Mouse (Mus musculus) kidney, embryonic 14.5 days (tissue): ENCODE data around the gene Plekha4. TPM values are rescaled to one million over a fixed set of nuclear protein-coding genes. Genes with fewer than 3 reads are reported as not detected.
A peak's percentile ranks its signal among the peaks of the same experiment; 100 is the strongest.
"Not testable (repeated sequence)": the region's sequence is repeated elsewhere in the genome, so short reads cannot be mapped to it uniquely, and the experiment has no call there.

Experiments used
- ATAC-seq: fragments of 200-750 bp; cut with Nextera tagmentation; 2 replicates; pipeline ENCODE4 v1.8.0; 2017; ENCODE audit warnings: moderate number of reproducible peaks, mild to moderate bottlenecking, moderate TSS enrichment, moderate library complexity; ENCODE audit not compliant: low FRiP score, low TSS enrichment
- H3K27ac ChIP-seq: fragments of 300-500 bp; sonication (generic); 2 replicates; pipeline ENCODE4 v1.5.1; 2014; ENCODE audit warnings: low read depth, mild to moderate bottlenecking, low read length, moderate library complexity, mixed read lengths
- H3K27me3 ChIP-seq: fragments of 300-500 bp; sonication (generic); 2 replicates; pipeline ENCODE4 v1.6.1; 2014; ENCODE audit warnings: mild to moderate bottlenecking, low read length; ENCODE audit not compliant: control insufficient read depth, insufficient read depth
- H3K36me3 ChIP-seq: fragments of 300-500 bp; sonication (generic); 2 replicates; pipeline ENCODE4 v1.6.1; 2014; ENCODE audit warnings: low read length, mixed read lengths; ENCODE audit not compliant: control insufficient read depth, insufficient read depth
- H3K4me1 ChIP-seq: fragments of 300-500 bp; sonication (generic); 2 replicates; pipeline ENCODE4 v1.6.1; 2014; ENCODE audit warnings: low read length, mixed read lengths; ENCODE audit not compliant: control insufficient read depth, insufficient read depth
- H3K4me2 ChIP-seq: fragments of 300-500 bp; sonication (generic); replicated peaks from 2 replicates; pipeline ENCODE4 v1.6.1; 2014; ENCODE audit warnings: low read depth, mild to moderate bottlenecking, low read length
- H3K4me3 ChIP-seq: fragments of 300-500 bp; sonication (generic); 2 replicates; pipeline ENCODE4 v1.5.1; 2014; ENCODE audit warnings: mild to moderate bottlenecking, low read length
- H3K9ac ChIP-seq: fragments of 300-500 bp; sonication (generic); 2 replicates; pipeline ENCODE4 v1.6.1; 2014; ENCODE audit warnings: low read depth, mild to moderate bottlenecking, low read length, moderate library complexity
- H3K9me3 ChIP-seq: fragments of 300-500 bp; sonication (generic); 2 replicates; pipeline ENCODE4 v1.6.1; 2016; ENCODE audit warnings: low read length; ENCODE audit not compliant: control insufficient read depth
- WGBS: fragments of 180-500 bp; shearing (Covaris S2); extraction: QIAGEN DNeasy Blood & Tissue Kit; methylation state at CpG from one replicate; pipeline ENCODE4 v1.1.7; 2014; 5-methylcytosine and 5-hydroxymethylcytosine counted together
- polyA plus RNA-seq: library from polyadenylated mRNA; unstranded; fragments of >200 nt; fragmentation: Nextera tagmentation; extraction: Ambion mirVana; gene quantifications from 2 replicates; pipeline ENCODE4 v1.2.1, GENCODE M21; 2014

The Plekha4 gene
- 4.7 and 5.1 TPM in 2 replicates for polyA plus RNA-seq

DNA sequence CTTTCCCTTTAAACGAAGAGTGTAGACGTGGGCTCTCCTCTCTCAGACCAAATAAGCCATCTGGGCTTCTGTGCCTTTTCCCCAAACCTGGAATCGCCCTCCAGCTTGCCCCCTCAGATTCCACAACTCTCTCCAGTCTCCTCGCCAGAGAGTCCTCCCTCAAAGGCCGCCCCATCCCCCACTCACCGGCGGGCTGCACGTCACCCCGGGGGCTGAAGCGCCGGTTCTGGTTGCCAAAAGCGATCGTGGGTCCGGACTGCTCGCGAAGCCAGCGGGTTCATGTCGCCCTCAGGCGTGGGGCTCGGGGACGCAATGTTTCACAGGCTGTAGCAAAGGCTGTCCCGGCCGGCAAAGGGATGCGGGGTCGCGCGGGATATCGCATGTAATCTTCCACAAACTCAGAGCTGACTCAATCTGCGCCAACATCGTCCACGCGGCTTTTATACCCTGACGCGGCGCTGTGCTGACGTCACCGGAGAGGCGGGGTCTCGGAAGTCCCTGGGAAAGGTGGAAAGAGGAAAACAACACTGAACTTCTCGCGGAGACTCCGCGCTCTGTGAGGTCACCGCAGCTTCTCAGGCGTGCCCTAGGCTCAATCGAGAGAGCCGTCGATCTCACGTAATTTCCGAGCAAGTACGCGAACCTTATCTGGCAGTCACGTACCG, at the start of gene Plekha4, which contains the start of gene Ppp1r15a:
Gene Plekha4 (plus strand): TSS at position 522 of the 665 bp plus-strand sequence.
Gene Ppp1r15a (minus strand): TSS at position 460 of the 665 bp plus-strand sequence.
- Histone ChIP-seq H3K9me3 (no peaks in the 10 kb centered on the region), H3K9ac (peak within 1 kb of the TSS; percentile 93), H3K27ac (peak within 1 kb of the TSS; percentile 89), H3K4me1 (peaks cover 42% of the 10 kb centered on the region), H3K27me3 (no peaks in the 10 kb centered on the region), H3K4me2 (peak within 1 kb of the TSS; percentile 81), H3K36me3 (peaks cover 7% of the 10 kb centered on the region; the same call in 1 of the 2 replicates), H3K4me3 (peak within 1 kb of the TSS; percentile 87)
- peak; percentile 71 for ATAC-seq
- WGBS, result 0% methylated on average over 54 of the region's 54 CpGs

DNA sequence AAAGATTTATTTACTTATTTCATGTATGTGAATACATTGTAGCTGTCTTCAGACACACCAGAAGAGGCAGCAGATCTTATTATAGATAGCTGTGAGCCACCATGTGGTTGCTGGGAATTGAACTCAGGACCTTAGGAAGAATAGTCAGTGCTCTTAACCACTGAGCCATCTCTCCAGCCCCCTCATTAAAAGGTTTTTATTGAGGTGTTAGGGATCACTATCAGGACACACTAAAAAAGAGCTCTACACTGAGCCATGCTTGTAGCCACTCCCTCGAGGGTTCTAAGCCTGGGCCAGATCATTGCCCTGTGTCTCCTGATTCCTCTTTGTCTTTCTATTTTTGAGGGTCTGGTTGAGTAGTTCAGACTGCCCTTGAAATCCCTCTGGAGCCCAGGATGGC, 49.7 kb upstream of the Plekha4 start:
- Histone ChIP-seq H3K27ac (no peak overlapping the region), H3K9me3 (no peaks in the 10 kb centered on the region), H3K4me3 (no peak overlapping the region), H3K4me2 (no peak overlapping the region), H3K4me1 (0 out of 2 replicates have a peak, but pooled peaks cover 3% of the 10 kb centered on the region), H3K9ac (no peak overlapping the region), H3K36me3 (no peaks in the 10 kb centered on the region), H3K27me3 (no peaks in the 10 kb centered on the region)
- ATAC-seq, result no peak
- whole genome bisulfite sequencing, result 46% methylated on average over 1 of the region's 1 CpGs

GRCm38 (mm10) chr7:45477003-45477402, 49.1 kb upstream of the Plekha4 start:
- no peak for ATAC-seq
- 6% methylated on average over 3 of the region's 3 CpGs for WGBS

DNA sequence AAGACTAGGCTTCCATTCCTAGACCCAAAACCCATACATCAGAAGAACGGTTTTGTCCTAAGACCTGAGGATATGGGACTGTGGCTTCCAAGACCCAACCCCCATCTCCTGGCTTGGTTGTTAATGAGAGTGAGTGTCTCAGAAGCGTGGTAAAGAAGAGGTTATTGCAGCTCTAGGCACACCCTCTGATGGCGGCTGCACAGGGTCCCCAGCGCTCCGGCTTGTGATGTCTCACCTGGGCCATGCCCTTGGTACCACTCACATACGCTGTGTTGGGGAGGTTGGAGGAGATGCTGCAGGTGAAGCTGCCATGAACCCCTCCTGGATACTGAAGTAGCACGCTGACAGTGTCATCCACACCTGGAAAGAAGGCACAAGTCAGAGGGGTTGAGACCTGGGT, 47.4 kb upstream of the Plekha4 start:
- no peaks in the 10 kb centered on the region for H3K9me3 ChIP-seq
- no peak for ATAC-seq
- no peak overlapping the region for H3K27ac ChIP-seq
- 0 out of 2 replicates have a peak, but pooled peaks cover 3% of the 10 kb centered on the region for H3K4me1 ChIP-seq
- H3K4me2 ChIP-seq, result no peak overlapping the region
- H3K4me3 ChIP-seq, result no peak overlapping the region
- 91% methylated on average over 7 of the region's 7 CpGs for WGBS
- H3K27me3 ChIP-seq, result no peaks in the 10 kb centered on the region
- H3K36me3 ChIP-seq, result no peaks in the 10 kb centered on the region
- H3K9ac ChIP-seq, result no peak overlapping the region

More at GRCm38 (mm10) chr7:45477003-45477402, 49.1 kb upstream of the Plekha4 start:
- Histone ChIP-seq H3K4me3 (no peak overlapping the region), H3K4me2 (no peak overlapping the region), H3K27me3 (no peaks in the 10 kb centered on the region), H3K4me1 (0 out of 2 replicates have a peak, but pooled peaks cover 3% of the 10 kb centered on the region), H3K9ac (no peak overlapping the region), H3K9me3 (no peaks in the 10 kb centered on the region), H3K27ac (no peak overlapping the region), H3K36me3 (no peaks in the 10 kb centered on the region)

GRCm38 (mm10) chr7:45480310-45480709, 45.8 kb upstream of the Plekha4 start:
- H3K4me3 ChIP-seq, H3K27me3 ChIP-seq, H3K9ac ChIP-seq, H3K4me1 ChIP-seq, H3K4me2 ChIP-seq, H3K36me3 ChIP-seq, H3K9me3 ChIP-seq, H3K27ac ChIP-seq, ATAC-seq: not testable (repeated sequence)
- WGBS, result 79% methylated on average over 3 of the region's 4 CpGs

DNA sequence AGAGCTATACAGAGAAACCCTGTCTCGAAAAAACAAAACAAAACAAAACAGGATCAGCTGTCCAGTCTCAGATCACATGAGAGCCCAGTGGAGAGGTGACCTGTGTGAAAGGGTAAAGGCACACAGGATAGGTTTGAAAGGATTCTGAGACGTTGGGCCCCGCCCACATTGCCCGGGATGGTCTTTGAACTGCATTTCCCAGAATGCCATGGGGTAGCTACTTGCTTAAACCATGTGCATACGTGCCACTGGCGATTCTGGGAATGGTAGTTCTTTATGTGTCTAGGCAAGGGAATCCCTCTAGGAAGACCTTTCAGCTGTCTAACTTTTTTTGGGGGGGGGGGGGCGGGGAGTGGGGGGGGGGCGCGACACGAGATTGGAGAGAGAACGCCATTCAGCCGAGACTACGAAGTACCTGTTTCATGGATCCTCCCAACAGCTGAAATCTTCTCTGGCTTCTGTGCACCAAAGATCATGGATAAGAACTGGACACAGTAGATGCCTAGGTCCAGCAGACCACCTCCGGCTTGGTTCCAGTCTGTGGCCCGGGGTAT, 44.7 kb upstream of the Plekha4 start, which contains the start of gene Tulp2:
Gene Tulp2 (plus strand): TSS at position 504 of the 554 bp plus-strand sequence.
- Histone ChIP-seq H3K4me2 (no peak within 1 kb of the TSS), H3K4me3 (no peak within 1 kb of the TSS), H3K36me3 (no peaks in the 10 kb centered on the region), H3K9me3 (no peaks in the 10 kb centered on the region), H3K9ac (no peak within 1 kb of the TSS), H3K27me3 (no peaks in the 10 kb centered on the region), H3K4me1 (0 out of 2 replicates have a peak, but pooled peaks cover 3% of the 10 kb centered on the region), H3K27ac (no peak within 1 kb of the TSS)
- peak; percentile 54 for ATAC-seq
- WGBS, result 45% methylated on average over 15 of the region's 15 CpGs

GRCm38 (mm10) chr7:45482166-45482565, 44.0 kb upstream of the Plekha4 start:
- H3K27me3 ChIP-seq, result no peaks in the 10 kb centered on the region
- H3K4me1 ChIP-seq, result 0 out of 2 replicates have a peak, but pooled peaks cover 2% of the 10 kb centered on the region
- 91% methylated on average over 1 of the region's 1 CpGs for WGBS
- no peak overlapping the region for H3K9ac ChIP-seq
- no peak overlapping the region for H3K4me2 ChIP-seq
- no peak overlapping the region for H3K27ac ChIP-seq
- H3K4me3 ChIP-seq, result no peak overlapping the region
- no peak; the same call in 1 of the 2 replicates for ATAC-seq
- H3K9me3 ChIP-seq, result no peaks in the 10 kb centered on the region
- no peaks in the 10 kb centered on the region for H3K36me3 ChIP-seq

DNA sequence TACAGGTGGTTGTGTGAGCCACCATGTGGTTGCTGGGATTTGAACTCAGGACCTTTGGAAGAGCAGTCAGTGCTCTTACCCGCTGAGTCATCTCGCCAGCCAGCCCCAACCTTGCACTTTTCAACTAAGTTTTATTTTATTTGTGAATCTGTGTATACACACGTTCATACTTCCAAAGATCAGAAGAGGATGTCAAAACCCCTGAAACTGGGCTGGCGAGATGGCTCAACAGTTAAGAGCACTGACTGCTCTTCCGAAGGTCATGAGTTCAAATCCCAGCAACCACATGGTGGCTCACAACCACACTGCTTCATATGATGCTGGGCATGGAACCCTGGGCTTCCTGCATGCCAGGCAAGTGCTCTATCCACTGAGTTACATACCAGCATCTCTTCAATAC, 41.1 kb upstream of the Plekha4 start:
- not testable (repeated sequence) for H3K9me3 ChIP-seq, H3K4me3 ChIP-seq, H3K9ac ChIP-seq, H3K4me1 ChIP-seq, H3K27me3 ChIP-seq, H3K4me2 ChIP-seq, H3K36me3 ChIP-seq, ATAC-seq, H3K27ac ChIP-seq
- whole genome bisulfite sequencing, result 91% methylated on average over 5 of the region's 5 CpGs

GRCm38 (mm10) chr7:45486158-45486557, 40.0 kb upstream of the Plekha4 start:
- 73% methylated on average over 7 of the region's 7 CpGs for WGBS

More at GRCm38 (mm10) chr7:45486158-45486557, 40.0 kb upstream of the Plekha4 start:
- Histone ChIP-seq H3K27ac (no peak overlapping the region), H3K9ac (no peak overlapping the region), H3K4me1 (0 out of 2 replicates have a peak, but pooled peaks cover 12% of the 10 kb centered on the region), H3K4me3 (no peak overlapping the region), H3K4me2 (no peak overlapping the region), H3K9me3 (no peaks in the 10 kb centered on the region), H3K27me3 (no peaks in the 10 kb centered on the region), H3K36me3 (no peaks in the 10 kb centered on the region)
- ATAC-seq, result no peak
